Mouse (Mus musculus) thymus, adult 2 months (tissue): Measurements from ENCODE around the gene Klk1.

Experiments used
- CTCF ChIP-seq: fragments of 200-500 bp; IDR thresholded peaks from 2 replicates; pipeline ENCODE4 v1.5.1; 2012; ENCODE audit warnings: mild to moderate bottlenecking, control low read depth, low read length, moderate library complexity, borderline replicate concordance; ENCODE audit not compliant: control insufficient read depth, poor library complexity, insufficient read depth; ENCODE audit errors: extremely low read depth
- POLR2A ChIP-seq: fragments of 200-500 bp; IDR thresholded peaks from 2 replicates; pipeline ENCODE4 v1.6.1; 2012; ENCODE audit warnings: mild to moderate bottlenecking, low read length, control low read depth, moderate library complexity; ENCODE audit not compliant: control insufficient read depth, poor library complexity, insufficient read depth; ENCODE audit errors: extremely low read depth

GRCm38 (mm10) chr7:44271309-44271708 lies 46.1 kb downstream of the Klk1 start:
- TF ChIP-seq CTCF (no peak), POLR2A (no peak)
